Mouse (Mus musculus) embryonic facial prominence, embryonic 11.5 days (tissue): ENCODE measurements at regions not wholly inside any gene's neighbourhood (a gene's known extent, or its start where the extent isn't known, plus 50 kb on each side); places are given as distances from the start of the nearest gene placed in this dataset.

Experiments
- ATAC-seq: fragments of 200-750 bp; cut with Nextera tagmentation; replicated peaks from 2 replicates; pipeline ENCODE4 v1.8.0; 2017; ENCODE audit warnings: low read depth; ENCODE audit not compliant: insufficient number of reproducible peaks, low FRiP score, low TSS enrichment
- DNase-seq: peaks from one replicate; pipeline ENCODE4 v3.0.0-alpha.2; 2015; ENCODE audit warnings: low spot score
- H3K27ac ChIP-seq: fragments of 300-500 bp; sonication (generic); replicated peaks from 2 replicates; pipeline ENCODE4 v1.5.1; 2014; ENCODE audit warnings: mild to moderate bottlenecking, low read depth, low read length, control low read depth
- H3K27me3 ChIP-seq: fragments of 300-500 bp; sonication (generic); 2 replicates; pipeline ENCODE4 v1.6.1; 2014; ENCODE audit warnings: mild to moderate bottlenecking, low read length, moderate library complexity, mixed read lengths; ENCODE audit not compliant: control insufficient read depth, insufficient read depth
- H3K36me3 ChIP-seq: fragments of 300-500 bp; sonication (generic); replicated peaks from 2 replicates; pipeline ENCODE4 v1.6.1; 2014; ENCODE audit warnings: low read depth, mild to moderate bottlenecking, low read length, moderate library complexity, mixed read lengths; ENCODE audit not compliant: control insufficient read depth, insufficient read depth
- H3K4me1 ChIP-seq: fragments of 300-500 bp; sonication (generic); 2 replicates; pipeline ENCODE4 v1.6.1; 2014; ENCODE audit warnings: low read length, mixed read lengths; ENCODE audit not compliant: control insufficient read depth, insufficient read depth
- H3K4me2 ChIP-seq: fragments of 300-500 bp; sonication (generic); 2 replicates; pipeline ENCODE4 v1.6.1; 2014; ENCODE audit warnings: low read depth, mild to moderate bottlenecking, control low read depth, low read length, moderate library complexity
- H3K4me3 ChIP-seq: fragments of 300-500 bp; sonication (generic); 2 replicates; pipeline ENCODE4 v1.5.1; 2014; ENCODE audit warnings: low read depth, low read length, control low read depth
- H3K9ac ChIP-seq: fragments of 300-500 bp; sonication (generic); replicated peaks from 2 replicates; pipeline ENCODE4 v1.6.1; 2014; ENCODE audit warnings: mild to moderate bottlenecking, control low read depth, low read length
- H3K9me3 ChIP-seq: fragments of 300-500 bp; sonication (generic); replicated peaks from 2 replicates; pipeline ENCODE4 v1.6.1; 2016; ENCODE audit warnings: mild to moderate bottlenecking, low read length, inconsistent platforms, mixed read lengths; ENCODE audit not compliant: control insufficient read depth
- WGBS: fragments of 180-500 bp; shearing (Covaris S2); extraction: QIAGEN DNeasy Blood & Tissue Kit; methylation state at CpG from one replicate; pipeline ENCODE4 v1.1.7; 2014; 5-methylcytosine and 5-hydroxymethylcytosine counted together

- DNase-seq, result no peak
- Histone ChIP-seq H3K4me3 (no peak overlapping the region), H3K36me3 (no peaks in the 10 kb centered on the region), H3K27me3 (no peaks in the 10 kb centered on the region), H3K4me2 (no peak overlapping the region), H3K27ac (no peak overlapping the region), H3K9me3 (no peaks in the 10 kb centered on the region), H3K9ac (no peak overlapping the region), H3K4me1 (no peaks in the 10 kb centered on the region)
- WGBS, result 89% methylated on average over 3 of the region's 3 CpGs
- no peak for ATAC-seq
Observed at GRCm38 (mm10) chr14:14643533-14643932, 58.5 kb upstream of the Slc4a7 start.

- DNase-seq, result no peak
- Histone ChIP-seq H3K36me3 (no peaks in the 10 kb centered on the region), H3K4me1 (no peaks in the 10 kb centered on the region), H3K4me2 (no peak overlapping the region), H3K4me3 (no peak overlapping the region), H3K9ac (no peak overlapping the region), H3K9me3 (no peaks in the 10 kb centered on the region), H3K27ac (no peak overlapping the region), H3K27me3 (no peaks in the 10 kb centered on the region)
- WGBS, result 68% methylated on average over 3 of the region's 3 CpGs
- ATAC-seq, result no peak
Observed at GRCm38 (mm10) chr14:14645084-14645483, 57.0 kb upstream of the Slc4a7 start.
